Mouse (Mus musculus) liver, embryonic 13.5 days (tissue): ENCODE measurements around the gene Mrpl37. TPM values are rescaled to one million over a fixed set of nuclear protein-coding genes. Genes with fewer than 3 reads are reported as not detected.
"Not testable (repeated sequence)": the region's sequence is repeated elsewhere in the genome, so short reads cannot be mapped to it uniquely, and the experiment has no call there.

ENCODE experiments used
- ATAC-seq: fragments of 200-750 bp; cut with Nextera tagmentation; 2 replicates; pipeline ENCODE4 v1.8.0; 2017; ENCODE audit warnings: low read depth, mild to moderate bottlenecking, moderate number of reproducible peaks, moderate library complexity
- DNase-seq: peaks from one replicate; pipeline ENCODE4 v3.0.0; 2022
- H3K27ac ChIP-seq: fragments of 300-500 bp; sonication (generic); 2 replicates; pipeline ENCODE4 v1.5.1; 2015; ENCODE audit warnings: moderate library complexity, mild to moderate bottlenecking, inconsistent platforms
- H3K27me3 ChIP-seq: fragments of 300-500 bp; sonication (generic); 2 replicates; pipeline ENCODE4 v1.6.1; 2015; ENCODE audit warnings: mild to moderate bottlenecking, inconsistent platforms
- H3K36me3 ChIP-seq: fragments of 300-500 bp; sonication (generic); 2 replicates; pipeline ENCODE4 v1.6.1; 2015; ENCODE audit warnings: mild to moderate bottlenecking, inconsistent platforms
- H3K4me1 ChIP-seq: fragments of 300-500 bp; sonication (generic); replicated peaks from 2 replicates; pipeline ENCODE4 v1.6.1; 2015; ENCODE audit warnings: inconsistent platforms
- H3K4me2 ChIP-seq: fragments of 300-500 bp; sonication (generic); 2 replicates; pipeline ENCODE4 v1.6.1; 2015; ENCODE audit warnings: inconsistent platforms, mild to moderate bottlenecking, moderate library complexity
- H3K4me3 ChIP-seq: fragments of 300-500 bp; sonication (generic); replicated peaks from 2 replicates; pipeline ENCODE4 v1.5.1; 2015; ENCODE audit warnings: mild to moderate bottlenecking, inconsistent platforms
- H3K9ac ChIP-seq: fragments of 300-500 bp; sonication (generic); 2 replicates; pipeline ENCODE4 v1.6.1; 2015; ENCODE audit warnings: mild to moderate bottlenecking, inconsistent platforms
- H3K9me3 ChIP-seq: fragments of 300-500 bp; sonication (generic); replicated peaks from 2 replicates; pipeline ENCODE4 v1.6.1; 2016; ENCODE audit warnings: inconsistent platforms
- WGBS: fragments of 180-500 bp; shearing (Covaris S2); methylation state at CpG from one replicate; pipeline ENCODE4 v1.1.7; 2015; ENCODE audit not compliant: insufficient replicate concordance; 5-methylcytosine and 5-hydroxymethylcytosine counted together
- polyA plus RNA-seq: library from polyadenylated mRNA; unstranded; fragments of >200 nt; fragmentation: Nextera tagmentation; extraction: Ambion mirVana; gene quantifications from 2 replicates; pipeline ENCODE4 v1.2.1, GENCODE M21; 2015

Gene Mrpl37
- 64.6 and 71.1 TPM in 2 replicates for polyA plus RNA-seq

DNA sequence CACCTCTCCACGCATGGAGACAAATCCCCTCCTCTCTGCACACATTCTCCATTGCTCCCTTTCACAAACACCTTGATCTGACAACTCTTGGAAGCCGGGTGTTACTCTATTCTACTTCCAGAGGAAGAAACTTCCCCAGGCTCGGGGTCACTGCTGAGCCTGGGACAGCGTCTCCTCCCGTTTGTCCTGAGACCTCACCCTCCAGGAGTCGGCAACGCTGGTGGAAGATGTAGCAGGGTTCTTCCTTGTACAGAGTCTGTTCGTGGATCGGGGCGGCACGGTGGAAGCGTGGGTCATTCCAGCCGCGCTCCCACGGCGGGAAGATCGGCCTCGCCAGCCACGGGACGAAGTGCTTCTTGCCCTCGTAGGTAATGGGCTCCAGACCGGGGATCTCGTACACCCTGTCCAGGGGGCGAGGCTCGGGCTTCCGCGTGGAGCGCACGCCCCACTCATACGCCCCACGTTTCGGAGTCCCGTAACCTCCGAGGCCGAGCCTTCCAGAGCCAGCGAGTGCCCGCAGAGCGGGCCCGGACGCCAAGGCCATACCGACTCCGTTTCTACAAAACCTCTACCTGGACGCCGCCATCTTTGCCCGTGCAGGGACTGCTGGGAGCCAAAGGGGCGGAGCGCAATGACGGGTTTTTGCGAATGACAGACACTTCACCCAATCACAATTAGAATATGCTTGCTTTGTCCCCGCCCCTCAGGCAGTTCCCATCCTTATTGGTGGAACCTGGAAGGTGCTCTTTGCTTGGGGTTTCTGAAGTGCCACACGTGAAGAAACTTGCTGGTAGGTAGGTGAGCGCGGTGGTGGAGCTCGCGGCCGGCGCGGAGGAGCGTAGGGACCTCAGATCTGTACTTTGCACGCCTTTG, at the start of gene Mrpl37, which contains the start of gene Cyb5rl:
TSS of gene Mrpl37 (minus strand) at position 617 of the 873 bp plus-strand sequence.
TSS of gene Cyb5rl (plus strand) at position 737 of the 873 bp plus-strand sequence.
- WGBS, result under 1% methylated on average over 60 of the region's 60 CpGs

DNA sequence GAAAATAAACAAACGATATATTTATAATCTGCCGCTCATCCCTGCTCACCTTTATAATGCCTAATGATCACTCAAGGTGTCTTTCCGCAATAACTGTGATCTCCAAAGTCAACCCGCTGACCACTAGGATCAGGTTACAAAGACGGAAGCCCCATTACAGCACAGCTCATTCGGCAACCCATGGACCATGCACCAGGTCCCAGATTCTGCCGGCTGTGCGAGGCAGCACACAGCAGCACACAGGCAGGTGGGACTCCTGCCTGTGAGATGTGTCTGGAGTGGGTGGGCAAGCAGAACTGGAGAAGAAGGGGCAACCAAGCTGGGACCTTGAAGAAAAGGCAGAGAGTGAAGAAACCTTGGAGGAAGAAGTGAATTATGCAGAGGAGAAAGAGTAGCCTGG, 47.6 kb upstream of the Mrpl37 start:
- Histone ChIP-seq H3K4me1 (peaks cover 9% of the 10 kb centered on the region), H3K4me2 (no peak overlapping the region), H3K27me3 (0 out of 2 replicates have a peak, but pooled peaks cover 6% of the 10 kb centered on the region), H3K4me3 (no peak overlapping the region), H3K36me3 (no peaks in the 10 kb centered on the region), H3K27ac (no peak overlapping the region), H3K9ac (no peak overlapping the region), H3K9me3 (no peaks in the 10 kb centered on the region)
- ATAC-seq (no peak), DNase-seq (no peak)
- WGBS, result 57% methylated on average over 8 of the region's 8 CpGs

More for the DNA sequence above, at the start of gene Mrpl37, which contains the start of gene Cyb5rl:
- H3K27ac ChIP-seq, result no peak within 1 kb of the TSS
- H3K9ac ChIP-seq, result peak within 1 kb of the TSS; percentile 86
- no peaks in the 10 kb centered on the region for H3K9me3 ChIP-seq
- H3K4me2 ChIP-seq, result peak within 1 kb of the TSS; percentile 99
- peak; percentile 94 for ATAC-seq
- DNase-seq, result peak; percentile 97
- H3K4me1 ChIP-seq, result peaks cover 34% of the 10 kb centered on the region
- no peaks in the 10 kb centered on the region for H3K27me3 ChIP-seq
- H3K4me3 ChIP-seq, result peak within 1 kb of the TSS; percentile 85
- H3K36me3 ChIP-seq, result peaks cover 31% of the 10 kb centered on the region

DNA sequence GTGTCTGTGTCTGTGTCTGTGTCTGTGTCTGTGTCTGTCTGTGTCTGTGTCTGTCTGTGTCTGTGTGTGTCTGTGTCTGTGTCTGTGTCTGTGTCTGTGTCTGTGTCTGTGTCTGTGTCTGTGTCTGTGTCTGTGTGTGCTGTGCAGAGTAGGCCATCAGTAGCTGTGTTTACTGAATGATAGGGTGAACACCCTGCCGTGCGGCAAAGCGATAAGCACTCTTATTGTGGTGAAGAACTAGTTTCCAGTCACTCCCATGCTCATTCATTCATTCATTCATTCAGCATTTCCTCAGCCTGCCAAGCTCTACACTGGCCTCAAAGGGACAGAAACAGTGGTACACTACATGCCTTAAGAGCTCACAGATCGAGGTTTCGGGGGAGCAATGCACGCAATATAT, 42.5 kb upstream of the Mrpl37 start:
- H3K9me3 ChIP-seq, H3K9ac ChIP-seq, H3K27ac ChIP-seq, H3K27me3 ChIP-seq, H3K36me3 ChIP-seq, H3K4me2 ChIP-seq, H3K4me3 ChIP-seq: not testable (repeated sequence)
- DNase-seq (peak; percentile 53), ATAC-seq (peak; percentile 93)
- H3K4me1 ChIP-seq, result peaks cover 17% of the 10 kb centered on the region
- WGBS, result 60% methylated on average over 6 of the region's 6 CpGs

DNA sequence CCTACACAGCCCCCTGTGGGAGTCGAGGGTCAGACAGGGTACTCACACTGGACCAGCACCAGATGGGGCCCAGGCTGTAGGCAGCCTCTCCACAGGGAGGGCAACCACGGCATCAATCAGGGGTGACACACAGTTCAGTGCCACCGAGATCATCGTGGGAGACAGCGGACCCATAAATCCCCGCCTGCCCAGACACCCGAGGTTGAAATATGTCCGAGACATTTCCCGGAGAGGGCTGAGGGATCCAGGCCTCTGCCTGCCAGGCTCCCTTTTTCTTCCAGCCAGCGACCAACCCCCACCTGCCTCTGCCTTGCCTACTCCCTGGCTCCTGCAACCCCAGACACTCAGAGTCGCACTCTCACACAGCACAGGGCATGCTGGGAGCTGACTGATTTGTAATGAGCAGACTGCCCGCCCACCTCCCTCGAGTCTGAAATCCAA, 41.6 kb upstream of the Mrpl37 start:
- peaks cover 17% of the 10 kb centered on the region for H3K4me1 ChIP-seq
- H3K9ac ChIP-seq, result no peak overlapping the region
- H3K9me3 ChIP-seq, result no peaks in the 10 kb centered on the region
- ATAC-seq (no peak), DNase-seq (no peak)
- no peak overlapping the region for H3K4me3 ChIP-seq
- 57% methylated on average over 13 of the region's 13 CpGs for WGBS
- no peak overlapping the region for H3K27ac ChIP-seq
- H3K36me3 ChIP-seq, result no peaks in the 10 kb centered on the region
- no peak overlapping the region for H3K4me2 ChIP-seq
- peaks cover 6% of the 10 kb centered on the region; the same call in 1 of the 2 replicates for H3K27me3 ChIP-seq

DNA sequence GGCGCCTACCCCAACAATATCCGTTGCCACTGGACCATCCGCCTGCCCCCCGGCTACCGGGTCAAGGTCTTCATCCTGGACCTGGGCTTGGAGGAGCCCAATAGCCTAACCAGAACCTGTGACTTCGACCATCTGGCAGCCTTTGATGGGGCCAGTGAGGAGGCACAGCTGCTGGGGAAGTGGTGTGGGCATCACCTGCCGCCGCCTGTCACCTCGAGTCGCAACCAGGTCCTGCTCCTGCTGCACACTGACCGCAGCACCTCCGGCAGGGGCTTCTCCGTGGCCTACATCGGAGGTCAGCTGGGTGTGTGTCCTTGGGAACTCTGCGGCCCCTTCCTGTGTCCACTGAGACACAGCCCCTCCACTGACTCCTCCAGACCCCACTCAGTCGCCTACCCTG, 40.1 kb upstream of the Mrpl37 start:
- H3K4me1 ChIP-seq, result peaks cover 17% of the 10 kb centered on the region
- ATAC-seq, result no peak
- WGBS, result 76% methylated on average over 16 of the region's 16 CpGs

DNA sequence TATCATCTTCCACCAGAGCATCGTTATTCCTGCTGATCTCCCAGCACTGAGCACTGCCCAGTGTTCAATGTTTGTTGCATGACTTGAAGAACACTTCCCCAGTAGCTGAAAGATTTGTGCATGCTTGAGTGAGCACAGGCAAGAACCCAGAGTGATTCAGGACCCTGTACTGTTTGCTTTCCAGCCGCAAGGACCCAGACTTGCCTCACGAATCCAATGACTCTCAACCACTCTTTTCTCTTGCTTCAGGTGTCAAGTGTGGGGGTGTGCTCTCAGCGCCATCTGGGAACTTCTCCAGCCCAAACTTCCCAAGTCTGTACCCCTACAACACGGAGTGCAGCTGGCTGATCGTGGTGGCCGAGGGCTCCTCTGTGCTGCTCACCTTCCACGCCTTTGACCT, 35.6 kb upstream of the Mrpl37 start:
- Histone ChIP-seq H3K27me3 (no peaks in the 10 kb centered on the region; the same call in 1 of the 2 replicates), H3K9me3 (no peaks in the 10 kb centered on the region), H3K36me3 (no peaks in the 10 kb centered on the region), H3K4me2 (no peak overlapping the region), H3K27ac (no peak overlapping the region), H3K9ac (no peak overlapping the region), H3K4me1 (peaks cover 4% of the 10 kb centered on the region), H3K4me3 (no peak overlapping the region)
- 67% methylated on average over 8 of the region's 8 CpGs for WGBS
- DNase-seq (no peak), ATAC-seq (no peak)

More for the DNA sequence above, 40.1 kb upstream of the Mrpl37 start:
- Histone ChIP-seq H3K9me3 (no peaks in the 10 kb centered on the region), H3K4me3 (no peak overlapping the region), H3K27me3 (no peaks in the 10 kb centered on the region; the same call in 1 of the 2 replicates), H3K27ac (no peak overlapping the region), H3K9ac (no peak overlapping the region), H3K36me3 (no peaks in the 10 kb centered on the region), H3K4me2 (no peak overlapping the region)
- DNase-seq, result no peak

DNA sequence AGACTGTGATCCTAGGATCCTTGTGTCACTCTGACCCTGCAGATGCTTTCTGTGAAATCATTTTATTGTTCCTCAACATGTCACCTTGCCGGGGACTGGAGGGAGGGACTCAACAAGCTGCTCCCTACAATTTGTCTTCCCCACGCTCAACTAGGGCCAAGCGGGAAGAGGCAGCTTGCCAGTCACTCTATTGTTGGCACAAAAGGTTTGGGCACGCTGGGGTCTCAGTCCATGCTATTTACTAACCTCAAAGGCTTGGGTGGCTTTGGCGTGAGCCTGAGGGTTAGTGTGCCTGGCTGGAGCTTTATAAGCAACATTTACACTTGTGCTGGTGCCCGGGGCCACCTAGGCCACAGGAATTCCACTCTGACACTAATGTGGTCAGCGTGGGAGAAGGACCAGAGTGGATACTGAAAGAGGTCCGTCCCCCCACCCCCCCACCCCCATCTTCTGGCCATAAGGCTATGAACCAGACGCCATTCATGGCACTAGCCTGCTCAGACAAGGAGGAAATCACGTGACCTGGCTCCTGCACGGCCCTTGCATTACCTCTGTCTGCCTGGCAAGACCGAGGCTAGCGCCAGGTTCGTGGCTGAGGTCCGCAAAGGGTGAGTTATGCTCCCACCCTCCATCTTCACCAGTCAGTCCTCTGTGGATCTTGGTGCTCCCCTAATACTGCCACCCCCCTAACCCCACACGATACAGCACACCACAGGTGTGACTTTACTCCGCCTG, 32.3 kb upstream of the Mrpl37 start:
- ATAC-seq, result no peak
- H3K27me3 ChIP-seq, result no peaks in the 10 kb centered on the region
- H3K9me3 ChIP-seq, result no peaks in the 10 kb centered on the region
- no peak overlapping the region for H3K4me2 ChIP-seq
- DNase-seq, result no peak
- 62% methylated on average over 17 of the region's 17 CpGs for whole genome bisulfite sequencing
- no peak overlapping the region for H3K27ac ChIP-seq
- H3K9ac ChIP-seq, result no peak overlapping the region
- H3K4me3 ChIP-seq, result no peak overlapping the region
- H3K4me1 ChIP-seq, result peaks cover 20% of the 10 kb centered on the region
- no peaks in the 10 kb centered on the region for H3K36me3 ChIP-seq

DNA sequence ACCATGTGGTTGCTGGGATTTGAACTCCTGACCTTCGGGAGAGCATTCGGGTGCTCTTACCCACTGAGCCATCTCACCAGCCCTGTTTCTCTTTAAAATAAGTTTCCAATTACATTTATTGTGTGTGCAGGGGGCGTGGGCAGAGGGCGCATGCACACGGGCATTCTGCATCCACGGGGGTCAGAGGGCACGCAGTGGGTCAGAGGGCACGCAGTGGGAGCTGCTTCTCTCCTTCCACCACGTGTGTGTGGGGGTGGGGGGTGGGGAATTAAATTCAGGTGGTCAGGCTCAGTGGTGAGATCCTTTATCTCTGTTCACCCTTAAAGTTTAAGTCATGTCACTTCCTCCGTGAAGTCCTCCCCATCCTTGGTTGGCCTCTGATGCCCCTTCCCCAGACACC, 31.7 kb upstream of the Mrpl37 start:
- H3K36me3 ChIP-seq, result no peaks in the 10 kb centered on the region
- DNase-seq, result no peak
- 72% methylated on average over 10 of the region's 10 CpGs for WGBS
- H3K9ac ChIP-seq, result no peak overlapping the region
- H3K4me1 ChIP-seq, result peaks cover 20% of the 10 kb centered on the region
- ATAC-seq, result no peak
- no peaks in the 10 kb centered on the region for H3K9me3 ChIP-seq
- no peak overlapping the region for H3K27ac ChIP-seq
- H3K4me2 ChIP-seq, result no peak overlapping the region
- H3K4me3 ChIP-seq, result no peak overlapping the region
- no peaks in the 10 kb centered on the region for H3K27me3 ChIP-seq

DNA sequence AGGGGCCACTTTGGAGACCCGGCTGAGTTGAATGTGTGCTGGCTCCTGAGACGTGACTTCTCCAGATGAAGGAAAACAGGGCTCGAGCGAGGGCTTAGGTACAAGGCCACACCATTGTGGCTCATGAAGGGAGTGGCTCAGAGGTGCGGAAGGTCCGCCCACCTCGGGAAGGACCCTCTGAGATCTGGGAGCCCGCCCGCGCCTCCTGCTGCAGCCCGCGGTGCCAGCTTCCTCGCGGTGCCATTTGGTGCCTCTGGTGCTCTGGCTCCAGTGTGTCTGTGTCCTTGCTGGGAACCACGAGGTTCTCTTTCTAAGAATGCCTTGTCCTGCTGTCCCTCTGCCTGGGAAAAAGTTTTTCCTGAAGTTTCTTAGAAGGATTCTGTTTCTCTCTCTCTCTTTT, 31.2 kb upstream of the Mrpl37 start:
- H3K9ac ChIP-seq, result no peak overlapping the region
- ATAC-seq, result no peak
- no peak overlapping the region for H3K4me3 ChIP-seq
- no peaks in the 10 kb centered on the region for H3K36me3 ChIP-seq
- DNase-seq, result no peak
- 42% methylated on average over 15 of the region's 15 CpGs for WGBS
- no peaks in the 10 kb centered on the region for H3K9me3 ChIP-seq
- no peak overlapping the region for H3K4me2 ChIP-seq
- H3K27ac ChIP-seq, result no peak overlapping the region
- no peaks in the 10 kb centered on the region for H3K27me3 ChIP-seq
- peaks cover 20% of the 10 kb centered on the region for H3K4me1 ChIP-seq

DNA sequence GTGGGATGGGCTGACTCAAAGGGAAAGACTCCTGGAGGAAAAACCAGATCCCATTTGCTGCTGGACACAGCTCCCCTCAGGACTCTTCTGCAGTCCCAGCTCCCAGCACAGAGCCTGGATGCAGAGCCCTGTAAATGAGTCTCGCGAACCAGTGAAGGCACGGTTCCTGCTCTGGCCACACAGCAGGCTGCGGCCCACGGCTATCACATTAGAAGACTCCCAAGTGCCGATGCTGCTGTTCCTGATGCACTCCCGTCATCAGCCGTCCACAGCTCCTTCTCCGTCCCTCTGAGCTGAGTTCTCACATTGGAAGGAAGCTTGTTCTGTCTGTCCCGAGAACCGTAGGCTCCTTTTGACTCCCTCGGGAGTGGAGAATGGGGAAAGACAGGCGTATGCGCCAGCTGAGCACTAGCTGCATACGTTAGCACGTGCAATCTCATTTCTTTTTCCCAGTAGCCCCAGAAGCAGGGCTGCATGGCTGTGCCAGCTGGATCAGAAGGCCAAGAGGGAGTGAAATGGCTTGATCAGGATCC, 30.2 kb upstream of the Mrpl37 start, which contains the start of gene Cdcp2:
TSS of gene Cdcp2 (plus strand) at position 51 of the 533 bp plus-strand sequence.
- DNase-seq (no peak), ATAC-seq (no peak)
- 74% methylated on average over 16 of the region's 16 CpGs for WGBS
- Histone ChIP-seq H3K9ac (no peak within 1 kb of the TSS), H3K4me2 (no peak within 1 kb of the TSS), H3K27me3 (no peaks in the 10 kb centered on the region), H3K4me1 (peaks cover 20% of the 10 kb centered on the region), H3K9me3 (no peaks in the 10 kb centered on the region), H3K4me3 (no peak within 1 kb of the TSS), H3K27ac (peak within 1 kb of the TSS; percentile 20; the same call in 1 of the 2 replicates), H3K36me3 (no peaks in the 10 kb centered on the region)

DNA sequence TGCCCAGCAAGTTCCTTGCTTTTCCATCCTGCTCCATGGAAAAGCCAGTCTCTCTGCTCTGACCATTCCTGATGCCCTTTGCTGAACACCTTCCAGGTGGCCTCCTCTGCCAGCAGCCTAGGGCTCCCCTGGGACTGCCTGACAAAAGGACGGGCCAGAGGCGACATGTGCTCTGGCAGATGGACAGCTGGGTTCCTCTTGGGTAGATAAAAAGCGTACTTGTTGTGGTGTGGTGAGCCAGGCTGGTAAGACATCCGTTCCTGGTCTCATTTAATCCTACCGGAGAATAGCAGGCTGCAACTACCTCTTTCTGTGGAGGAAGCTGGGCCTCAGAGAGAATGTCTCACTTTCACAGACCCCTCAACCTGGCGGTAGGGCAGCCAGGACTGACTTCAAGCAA, 29.4 kb upstream of the Mrpl37 start:
- Histone ChIP-seq H3K4me3 (no peak overlapping the region), H3K27ac (peak overlapping the region; percentile 20; the same call in 1 of the 2 replicates), H3K4me1 (peaks cover 20% of the 10 kb centered on the region), H3K27me3 (no peaks in the 10 kb centered on the region), H3K9me3 (no peaks in the 10 kb centered on the region), H3K9ac (no peak overlapping the region), H3K36me3 (no peaks in the 10 kb centered on the region), H3K4me2 (no peak overlapping the region)
- 25% methylated on average over 6 of the region's 6 CpGs for WGBS
- ATAC-seq (no peak), DNase-seq (no peak)
